Comparison of ENCODE assay signal across 8 mouse cellular contexts in genomic region chr2:157007234-157007596, GRCm38 (mm10). TPM values are rescaled to one million over a fixed set of nuclear protein-coding genes. Genes with fewer than 3 reads are reported as not detected.
DNase-seq lines count a peak whose midpoint lies in the region; ATAC-seq and TF ChIP-seq lines count a peak whose summit lies in the region.

No protein-coding gene starts in this region.

- no peak for TF ChIP-seq CTCF in E14TG2a.4 (conservative IDR thresholded peaks at IDR 0.05; ENCODE audit: low read length)
- TF ChIP-seq CTCF in forebrain, postnatal 0 days (IDR thresholded peaks at IDR 0.05; ENCODE audit: low read depth), result no peak

- H3K27me3 ChIP-seq in heart, embryonic 10.5 days (ENCODE audit: insufficient read depth, poor library complexity, severe bottlenecking), result no peaks in the 10 kb centered on the region
- 0 out of 2 replicates have a peak, but pooled peaks cover 10% of the 10 kb centered on the region for H3K27me3 ChIP-seq in E14TG2a.4 (ENCODE audit: insufficient read depth, low read length)
- no peaks in the 10 kb centered on the region for H3K27me3 ChIP-seq in forebrain, postnatal 0 days (ENCODE audit: insufficient read depth, low read length)

- 27% methylated on average over 5 of the region's 5 CpGs for WGBS in heart, embryonic 10.5 days
- WGBS in forebrain, postnatal 0 days, result 24% methylated on average over 5 of the region's 5 CpGs
- 21% methylated on average over 5 of the region's 5 CpGs for WGBS in macrophage (ENCODE audit: missing documents)

- no peaks in the 10 kb centered on the region for H3K9me3 ChIP-seq in heart, embryonic 10.5 days
- no peaks in the 10 kb centered on the region for H3K9me3 ChIP-seq in E14TG2a.4 (ENCODE audit: low read length)
- H3K9me3 ChIP-seq in forebrain, postnatal 0 days (ENCODE audit: low read length), result no peaks in the 10 kb centered on the region

- H3K4me1 ChIP-seq in heart, embryonic 10.5 days, result peaks cover 34% of the 10 kb centered on the region
- peaks cover 48% of the 10 kb centered on the region for H3K4me1 ChIP-seq in E14TG2a.4 (replicated peaks; ENCODE audit: low read depth, low read length)
- H3K4me1 ChIP-seq in forebrain, postnatal 0 days (ENCODE audit: insufficient read depth), result peaks cover 4% of the 10 kb centered on the region; the same call in 1 of the 2 replicates

- no peaks in the 10 kb centered on the region for H3K79me2 ChIP-seq in macrophage (ENCODE audit: inconsistent target)

- H3K4me3 ChIP-seq in heart, embryonic 10.5 days, result peak overlapping the region; percentile 73
- H3K4me3 ChIP-seq in E14TG2a.4 (replicated peaks; ENCODE audit: low read length), result peak overlapping the region; percentile 92
- H3K4me3 ChIP-seq in forebrain, postnatal 0 days (ENCODE audit: low read depth, low read length), result peak overlapping the region; percentile 56
- peak overlapping the region; percentile 58 for H3K4me3 ChIP-seq in macrophage (ENCODE audit: inconsistent target)

- no peak for DNase-seq in heart, embryonic 10.5 days (ENCODE audit: low spot score)
- no peak for DNase-seq in heart, adult 18-20 months
- DNase-seq in forebrain, postnatal 0 days, result no peak
- no peak for DNase-seq in urinary bladder, adult 2 months (ENCODE audit: low spot score)
- DNase-seq in layer of hippocampus, postnatal 36 days, result no peak
- DNase-seq in adrenal gland, adult 18-20 months (ENCODE audit: low spot score in 2 of 2), result no peak

- H3K4me2 ChIP-seq in forebrain, postnatal 0 days (ENCODE audit: low read depth), result peak overlapping the region; percentile 99

- H3K9ac ChIP-seq in forebrain, postnatal 0 days, result peak overlapping the region; percentile 61

- peaks cover 27% of the 10 kb centered on the region for H3K36me3 ChIP-seq in heart, embryonic 10.5 days
- H3K36me3 ChIP-seq in E14TG2a.4 (ENCODE audit: insufficient read depth, low read length) (peaks cover 25% of the 10 kb centered on the region), macrophage (ENCODE audit: inconsistent target) (no peaks in the 10 kb centered on the region)
- no peaks in the 10 kb centered on the region for H3K36me3 ChIP-seq in forebrain, postnatal 0 days (ENCODE audit: insufficient read depth)

- ATAC-seq in forebrain, postnatal 0 days, result peak; percentile 52

- H3K27ac ChIP-seq in heart, embryonic 10.5 days, result peak overlapping the region; percentile 89
- peak overlapping the region; percentile 60 for H3K27ac ChIP-seq in forebrain, postnatal 0 days (ENCODE audit: low read depth, low read length)
- peak overlapping the region; percentile 37; the same call in 1 of the 2 replicates for H3K27ac ChIP-seq in macrophage

RNA-seq across cellular contexts. Expression of gene Dsn1, which starts 0.3 kb away (rescaled TPM):
- polyA plus RNA-seq in heart, embryonic 10.5 days (2016; fragmentation: Nextera tagmentation; extraction: Ambion mirVana), result 43.7 and 44.0 TPM in 2 replicates
- total RNA-seq in heart, adult 18-20 months (2021), result 1 to 10 TPM; 1.7 to 2.3 TPM
- 8.0 and 12.2 TPM in 2 replicates for total RNA-seq in forebrain, postnatal 0 days (2014; rRNA removed)
- polyA plus RNA-seq in forebrain, postnatal 0 days (2015; fragmentation: Nextera tagmentation; extraction: Ambion mirVana), result 9.3 and 10.0 TPM in 2 replicates
- total RNA-seq in macrophage (2018; cell fraction: chromatin; rRNA removed), result 10 to 100 TPM in 24 of 26 experiments, 1 to 10 TPM in 2; 5.8 to 34.3 (median 15.2) TPM
- 1 to 10 TPM; 1.7 to 4.8 (median 2.9) TPM for total RNA-seq in macrophage (2018; cell fraction: cytosol; rRNA removed)
- 10 to 100 TPM in 14 of 26 experiments, 1 to 10 TPM in 12; 3.4 to 35.9 (median 10.1) TPM for total RNA-seq in macrophage (2018; cell fraction: nucleus; rRNA removed)
- 3.3 to 6.5 TPM (median 3.4 TPM) in 3 replicates for polyA plus RNA-seq in macrophage (2018)
- polyA plus RNA-seq in urinary bladder, adult 2 months (2012; rRNA removed), result 5.7 and 6.6 TPM in 2 replicates
- total RNA-seq in layer of hippocampus, postnatal 36 days (2021), result 1 to 10 TPM; 3.3 to 5.5 TPM
- 1 to 10 TPM; 2.8 to 3.8 TPM for total RNA-seq in adrenal gland, adult 18-20 months (2021)

RNA-seq across cellular contexts. Expression of gene Ndrg3, which starts 15.4 kb away (rescaled TPM):
- polyA plus RNA-seq in heart, embryonic 10.5 days (2016; fragmentation: Nextera tagmentation; extraction: Ambion mirVana), result 42.1 and 46.2 TPM in 2 replicates
- total RNA-seq in heart, adult 18-20 months (2021), result 10 to 100 TPM; 17.7 to 23.7 TPM
- 147 and 168 TPM in 2 replicates for total RNA-seq in forebrain, postnatal 0 days (2014; rRNA removed)
- 151 and 161 TPM in 2 replicates for polyA plus RNA-seq in forebrain, postnatal 0 days (2015; fragmentation: Nextera tagmentation; extraction: Ambion mirVana)
- 10 to 100 TPM in 15 of 26 experiments, 1 to 10 TPM in 10, under 1 TPM in 1; 0.99 to 31.0 (median 12.4) TPM for total RNA-seq in macrophage (2018; cell fraction: chromatin; rRNA removed)
- 10 to 100 TPM; 19.8 to 40.3 (median 23.6) TPM for total RNA-seq in macrophage (2018; cell fraction: cytosol; rRNA removed)
- 10 to 100 TPM in 15 of 26 experiments, 1 to 10 TPM in 11; 5.0 to 22.3 (median 11.5) TPM for total RNA-seq in macrophage (2018; cell fraction: nucleus; rRNA removed)
- 24.2 to 37.2 TPM (median 32.1 TPM) in 3 replicates for polyA plus RNA-seq in macrophage (2018)
- 37.0 and 42.9 TPM in 2 replicates for polyA plus RNA-seq in urinary bladder, adult 2 months (2012; rRNA removed)
- 100 to 1,000 TPM; 415 to 419 TPM for total RNA-seq in layer of hippocampus, postnatal 36 days (2021)
- total RNA-seq in adrenal gland, adult 18-20 months (2021), result 10 to 100 TPM; 61.0 to 87.7 TPM

Comparison
In these comparisons a context has a peak if more than half of its experiments do, and no peak if none do; other contexts are left out.
1. H3K27ac ChIP-seq: peak in every context shown above with its lines; median percentile 89 in heart, embryonic 10.5 days; 60 in forebrain, postnatal 0 days; 37 in macrophage.